Mouse (Mus musculus): ENCODE results near the gene Sdk1.
"Not testable (repeated sequence)": the region's sequence is repeated elsewhere in the genome, so short reads cannot be mapped to it uniquely, and the experiment has no call there.

Gene Sdk1

DNA sequence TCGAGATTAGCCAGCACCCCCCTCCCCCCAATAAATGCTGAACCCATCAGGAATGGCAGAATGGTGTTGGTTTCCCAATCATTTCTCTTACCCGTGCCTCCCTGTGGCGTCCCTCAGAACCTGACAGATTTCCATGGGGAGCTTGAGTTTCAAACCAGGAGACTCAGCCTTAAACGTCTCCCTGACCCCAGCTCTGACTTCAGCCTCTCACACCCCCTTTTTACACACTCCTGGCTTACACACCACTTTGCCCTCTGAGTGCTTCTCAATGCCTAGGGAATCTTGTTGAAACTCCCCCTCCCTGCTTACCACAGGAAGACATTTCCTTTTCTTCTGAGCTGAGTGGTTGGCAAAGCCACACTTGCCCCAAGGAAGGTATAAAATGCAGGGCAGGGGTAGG is 392.0 kb downstream of the Sdk1 start:
- DNase-seq (ENCODE audit: low read depth, low spot score) = no peak

GRCm38 (mm10) chr5:141636406-141636805 is 395.1 kb downstream of the Sdk1 start:
- peak; percentile 11 for DNase-seq (ENCODE audit: low read depth, low spot score)

DNA sequence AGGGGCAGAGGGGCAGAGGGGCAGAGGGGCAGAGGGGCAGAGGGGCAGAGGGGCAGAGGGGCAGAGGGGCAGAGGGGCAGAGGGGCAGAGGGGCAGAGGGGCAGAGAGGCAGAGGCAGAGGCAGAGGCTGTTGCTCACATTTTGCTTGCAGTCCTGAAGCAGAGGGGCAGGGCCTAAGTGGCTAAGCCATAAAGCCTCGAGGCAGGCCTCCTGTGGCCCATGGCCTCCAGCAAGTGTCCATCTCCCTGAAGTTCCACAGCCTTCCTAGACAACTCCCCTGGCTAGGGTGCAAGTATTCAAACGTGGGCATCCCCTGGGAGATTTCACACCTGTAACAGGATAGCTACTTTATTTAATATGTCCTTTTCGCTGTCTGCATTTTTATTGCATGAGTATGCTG is 395.8 kb downstream of the Sdk1 start:
- DNase-seq (ENCODE audit: low read depth, low spot score) = not testable (repeated sequence)

DNA sequence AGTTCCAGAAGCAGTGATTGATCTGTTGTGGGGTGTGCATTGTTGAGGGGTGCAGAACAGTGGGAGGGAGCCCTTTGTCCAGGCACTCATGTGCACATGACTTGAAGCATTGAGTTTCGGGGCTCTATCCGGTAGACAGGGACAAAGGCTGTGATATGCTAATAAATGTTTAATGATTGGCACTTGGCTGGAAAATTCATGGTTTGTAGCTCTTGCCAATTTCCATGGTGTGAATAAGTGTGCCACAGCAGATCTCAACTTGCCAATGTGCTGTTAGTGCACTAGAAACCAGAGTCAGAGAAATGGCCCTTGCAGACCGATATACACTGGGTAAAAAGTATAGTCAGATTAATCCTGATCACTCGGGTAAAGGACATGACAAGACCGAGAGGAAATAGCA is 404.4 kb downstream of the Sdk1 start:
- no peak for DNase-seq (ENCODE audit: low read depth, low spot score)

- no peak for DNase-seq (ENCODE audit: low read depth, low spot score)
Observed at GRCm38 (mm10) chr5:141646621-141647020, 405.3 kb downstream of the Sdk1 start.

DNA sequence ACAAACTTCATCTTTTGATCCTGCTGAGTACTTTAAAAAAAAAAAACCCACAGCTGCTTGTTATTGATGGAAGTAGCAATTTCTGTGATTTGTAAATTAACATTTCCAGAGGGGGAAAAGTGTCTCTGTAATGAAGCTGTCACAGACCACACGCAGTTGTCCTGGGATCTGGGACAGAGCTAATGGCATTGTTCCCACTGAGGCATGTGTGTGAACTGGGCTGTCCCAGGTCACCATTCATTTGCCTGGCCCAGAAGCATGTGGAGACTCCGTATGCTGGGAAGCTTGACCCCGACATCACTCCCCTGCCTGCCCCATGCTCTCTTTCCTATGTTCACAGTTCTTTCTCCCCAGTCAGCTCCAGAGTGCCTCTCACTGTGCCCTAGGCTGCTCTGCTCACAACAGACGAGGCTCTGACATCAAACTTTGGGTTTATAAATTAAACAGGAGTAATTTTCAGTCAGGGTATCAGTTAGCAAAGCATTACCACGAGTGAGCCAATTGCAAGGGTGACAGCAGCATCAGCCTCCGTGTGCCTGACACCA is 408.6 kb downstream of the Sdk1 start:
- no peak for DNase-seq (ENCODE audit: low read depth, low spot score)

DNA sequence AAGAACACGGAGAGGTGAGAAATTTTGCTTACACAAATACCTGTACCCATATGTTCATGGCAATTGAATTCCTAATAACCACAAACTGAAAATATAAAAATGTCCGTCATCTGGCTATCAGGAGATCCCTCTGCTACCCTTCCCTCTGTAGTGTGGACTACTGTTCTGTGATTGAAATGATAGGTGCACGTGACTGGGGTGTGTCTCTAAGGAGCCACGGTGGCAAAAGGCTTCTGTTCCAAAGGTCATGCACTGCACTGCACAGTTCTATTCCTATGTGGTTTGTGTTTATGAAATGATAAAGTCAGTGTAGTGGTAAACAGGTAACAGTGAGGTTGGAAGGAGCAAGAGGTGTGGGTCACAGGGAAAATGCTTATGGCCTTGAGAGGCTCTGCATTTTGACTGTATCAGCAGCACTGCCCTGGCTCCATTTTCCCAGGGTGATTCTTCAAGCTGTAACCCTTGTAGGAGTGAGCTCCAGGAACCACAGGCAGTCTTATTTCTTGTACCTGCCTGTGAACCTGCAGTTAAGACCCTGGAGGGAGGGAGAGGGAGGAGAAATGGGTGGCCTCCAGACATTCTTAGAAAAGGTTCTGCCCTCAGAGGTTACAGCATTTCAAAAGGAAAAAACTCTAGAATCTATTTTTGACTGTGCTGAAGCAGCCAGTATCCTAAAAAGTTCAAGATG is 410.5 kb downstream of the Sdk1 start:
- no peak for DNase-seq (ENCODE audit: low read depth, low spot score)

DNA sequence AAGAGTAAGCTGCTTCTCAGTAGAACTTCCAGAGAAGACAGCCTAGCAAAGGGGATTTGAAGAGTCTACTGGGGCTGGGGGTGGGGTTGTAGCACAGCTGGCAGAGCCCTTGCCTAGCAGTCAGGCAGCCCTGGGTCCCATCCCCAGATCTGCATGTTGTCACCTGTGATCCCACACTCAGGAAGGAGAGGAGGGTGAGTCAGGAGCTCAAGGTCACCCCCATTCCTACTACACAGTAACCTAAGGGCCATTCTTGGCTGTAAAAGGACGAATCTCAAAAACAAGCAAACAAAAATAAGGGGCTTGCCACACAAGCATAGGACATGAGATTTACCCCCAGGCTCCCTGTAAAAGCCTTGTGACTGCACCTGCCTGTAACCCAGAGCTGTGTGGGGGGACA is 435.1 kb downstream of the Sdk1 start:
- no peak for DNase-seq (ENCODE audit: low read depth, low spot score)

DNA sequence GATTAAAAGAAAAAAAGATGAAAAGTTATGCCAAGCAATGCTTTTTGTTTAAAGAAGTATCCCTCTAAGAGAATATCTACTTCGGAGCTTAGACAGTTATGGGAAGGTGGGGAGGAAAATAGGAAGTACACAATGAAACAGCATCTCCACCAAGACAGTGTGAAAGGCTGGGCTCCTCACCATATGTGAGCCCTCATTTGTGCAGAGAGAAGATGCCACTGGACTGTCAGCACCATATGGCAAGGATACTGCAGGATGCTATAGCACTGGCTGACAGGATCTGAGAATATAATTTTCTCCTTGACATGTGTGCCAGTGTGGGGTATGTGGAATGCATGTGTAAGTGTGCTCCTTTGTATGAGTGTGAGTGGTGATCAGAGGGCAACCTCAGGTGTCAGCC is 435.7 kb downstream of the Sdk1 start:
- DNase-seq (ENCODE audit: low read depth, low spot score) = peak; percentile 63

DNA sequence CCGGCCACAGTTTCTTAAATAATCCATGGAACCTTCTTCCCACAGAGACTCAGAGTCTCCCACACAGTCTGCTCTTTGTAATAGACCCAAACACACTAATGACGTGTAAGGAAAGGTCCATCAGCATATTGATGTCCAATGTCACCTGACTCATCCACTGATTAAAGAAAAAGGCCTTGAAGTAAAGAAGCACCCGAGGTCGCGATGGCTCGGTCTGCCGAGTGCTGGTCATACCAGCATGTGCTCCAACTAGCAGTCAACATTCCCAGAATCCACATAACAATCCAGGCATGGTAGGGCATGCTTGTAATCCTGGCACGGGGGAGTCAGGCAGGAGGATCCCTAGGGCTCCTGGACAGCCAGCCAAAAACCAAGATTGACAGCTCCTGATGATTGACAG is 436.6 kb downstream of the Sdk1 start:
- no peak for DNase-seq (ENCODE audit: low read depth, low spot score)

- DNase-seq (ENCODE audit: low read depth, low spot score) = no peak
Observed at GRCm38 (mm10) chr5:141686876-141687420, 445.7 kb downstream of the Sdk1 start.

DNA sequence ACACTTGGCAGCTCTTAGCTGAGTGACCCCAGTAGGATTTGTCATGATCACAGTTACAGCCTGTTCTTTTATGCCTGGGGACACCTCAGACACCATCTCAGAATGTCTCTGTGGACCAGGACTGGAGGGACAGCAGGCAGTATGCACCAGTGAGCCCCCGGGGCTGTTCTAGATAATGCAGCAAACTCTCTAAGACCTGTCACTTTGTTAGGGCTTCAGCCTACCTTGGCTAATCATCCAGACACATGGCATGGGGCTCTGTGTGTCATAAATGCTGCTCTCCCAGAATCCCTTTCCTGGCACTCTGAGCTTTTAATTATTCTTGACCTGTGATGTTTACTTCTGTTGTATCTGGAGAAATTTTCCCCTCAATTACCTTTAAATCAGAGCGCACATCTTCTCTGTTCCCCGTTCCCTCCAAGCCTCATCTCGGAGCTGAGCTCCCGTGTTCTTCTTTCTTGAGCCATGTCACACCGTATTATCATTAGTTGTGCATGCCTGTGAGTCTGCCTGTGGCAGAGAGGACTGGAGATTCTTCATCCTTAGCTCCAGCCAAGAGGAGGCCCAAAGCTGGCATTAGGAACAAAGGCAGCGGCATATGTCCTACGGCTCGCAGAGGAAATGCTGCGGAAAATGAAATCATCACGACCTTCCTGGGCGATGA is 448.3 kb downstream of the Sdk1 start:
- peak; percentile 39 for DNase-seq (ENCODE audit: low read depth, low spot score)

- DNase-seq (ENCODE audit: low read depth, low spot score) = peak; percentile 87
Observed at GRCm38 (mm10) chr5:141691482-141691975, 450.2 kb downstream of the Sdk1 start.

DNA sequence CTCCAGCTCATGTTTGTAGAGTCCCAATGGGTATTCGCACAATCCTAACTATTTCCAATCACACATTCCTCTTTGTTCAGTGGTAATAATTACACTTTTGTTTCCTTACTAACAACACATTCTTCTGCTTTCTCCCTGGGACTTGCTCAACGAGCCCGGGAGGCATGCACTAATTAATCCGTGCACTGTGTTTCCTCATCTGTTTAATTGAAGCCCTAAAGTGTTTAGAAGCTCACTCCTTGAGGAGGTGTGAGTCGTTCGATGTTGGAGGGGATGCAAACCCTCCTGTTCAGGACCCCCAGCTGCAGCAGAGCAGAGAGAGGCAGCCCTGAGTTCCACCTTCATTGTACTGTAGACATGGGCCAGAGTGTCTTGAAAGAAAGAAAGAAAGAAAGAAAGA is 452.4 kb downstream of the Sdk1 start:
- no peak for DNase-seq (ENCODE audit: low read depth, low spot score)

- DNase-seq (ENCODE audit: low read depth, low spot score) = peak; percentile 56
Observed at GRCm38 (mm10) chr5:141694901-141695300, 453.6 kb downstream of the Sdk1 start.

DNA sequence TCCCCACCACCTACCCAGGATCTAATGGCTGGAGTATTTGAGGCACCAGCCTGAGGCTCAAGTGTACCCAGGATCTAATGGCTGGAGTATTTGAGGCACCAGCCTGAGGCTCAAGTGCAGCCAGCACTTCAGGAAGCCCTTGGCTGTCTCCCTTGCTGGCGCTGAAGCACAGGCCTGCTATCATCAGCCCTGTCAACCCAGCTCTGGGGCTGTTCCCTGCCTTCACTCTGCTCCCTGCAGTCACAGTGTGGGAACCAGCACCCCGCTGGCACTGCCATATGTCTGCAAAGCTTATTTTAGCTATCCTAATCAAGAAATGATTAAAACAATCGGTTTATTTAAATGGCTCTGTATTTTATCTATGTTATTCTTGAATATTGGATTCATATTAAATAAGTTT is 457.1 kb downstream of the Sdk1 start:
- peak; percentile 96 for DNase-seq (ENCODE audit: low read depth, low spot score)

GRCm38 (mm10) chr5:141720751-141721150 is 479.5 kb downstream of the Sdk1 start:
- no peak for DNase-seq (ENCODE audit: low read depth, low spot score)

DNA sequence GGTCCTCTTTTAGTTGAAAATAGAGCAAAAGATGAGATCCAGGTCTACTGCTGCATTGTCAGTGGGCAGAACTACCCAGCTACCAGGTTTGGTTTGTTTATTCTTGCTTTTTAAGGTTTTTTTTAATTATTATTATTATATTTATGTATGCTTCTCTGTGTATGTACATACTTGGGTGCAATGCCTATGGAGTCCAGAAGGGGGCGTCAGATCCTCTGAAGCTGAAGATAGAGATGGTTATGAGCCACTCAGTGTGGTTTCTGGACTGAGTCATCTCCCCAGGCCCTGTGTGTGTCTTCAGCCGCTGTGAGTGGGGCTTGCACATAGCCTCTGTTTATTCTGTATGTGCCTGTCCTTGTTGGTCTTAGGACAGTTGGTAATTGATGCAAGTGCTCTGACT is 486.7 kb downstream of the Sdk1 start:
- no peak for DNase-seq (ENCODE audit: low read depth, low spot score)

DNA sequence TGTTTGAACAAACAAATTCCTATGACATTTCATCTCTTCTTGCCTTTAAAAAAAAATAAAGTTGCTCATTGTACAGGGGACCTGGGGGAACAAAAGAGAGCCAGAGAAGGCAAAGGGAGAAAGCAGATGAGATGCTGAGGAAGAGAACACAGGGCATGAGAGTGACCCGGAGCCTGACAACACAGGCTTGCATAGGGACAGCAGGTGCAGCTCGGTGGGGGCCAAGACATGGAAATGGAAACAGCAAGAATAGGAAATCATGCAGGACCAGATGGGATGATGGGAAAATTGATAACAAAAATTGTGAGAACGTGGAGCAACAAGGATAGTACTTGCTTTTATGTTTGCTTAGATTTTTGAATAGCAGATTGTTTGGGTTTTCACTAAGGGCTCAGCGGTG is 488.7 kb downstream of the Sdk1 start:
- no peak for DNase-seq (ENCODE audit: low read depth, low spot score)

DNA sequence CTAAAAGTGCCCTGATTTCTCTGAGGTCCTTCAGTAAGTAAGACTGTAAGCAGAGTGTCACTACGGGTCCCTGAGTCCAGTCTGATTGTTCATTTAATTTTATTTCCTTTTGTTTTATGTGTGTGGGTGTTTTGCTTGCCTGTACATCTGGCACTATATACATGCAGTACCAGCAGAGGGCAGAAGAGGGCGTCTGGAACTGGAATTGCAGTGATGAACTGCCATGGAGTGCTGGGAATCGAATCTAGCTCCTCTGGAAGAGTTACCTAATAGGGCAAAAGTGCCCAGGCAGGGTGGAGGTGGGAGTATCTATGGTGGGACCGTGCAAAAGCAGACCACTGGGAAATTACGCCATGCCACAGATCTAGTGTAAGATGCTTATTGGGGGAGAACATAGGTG is 497.4 kb downstream of the Sdk1 start:
- no peak for DNase-seq (ENCODE audit: low read depth, low spot score)

DNA sequence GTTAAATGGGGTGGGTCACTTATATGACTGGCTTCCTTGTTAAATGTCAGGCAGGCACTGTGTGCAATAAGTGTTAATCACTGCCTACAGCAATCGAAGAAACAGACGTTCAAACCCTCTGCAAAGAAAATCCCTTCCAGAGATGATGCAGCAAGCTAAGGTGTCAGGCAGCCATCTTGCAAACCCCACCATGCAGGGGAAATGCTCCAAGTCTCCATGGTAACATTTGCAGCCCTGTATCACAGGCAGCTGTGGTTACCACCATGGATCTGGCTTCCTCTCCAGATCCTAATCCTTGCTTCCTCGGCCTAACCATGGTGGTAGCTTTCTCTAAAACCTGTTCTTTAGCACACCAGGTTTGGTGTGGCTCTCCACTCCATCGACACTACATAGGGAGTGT is 507.5 kb downstream of the Sdk1 start:
- no peak for DNase-seq (ENCODE audit: low read depth, low spot score)

DNA sequence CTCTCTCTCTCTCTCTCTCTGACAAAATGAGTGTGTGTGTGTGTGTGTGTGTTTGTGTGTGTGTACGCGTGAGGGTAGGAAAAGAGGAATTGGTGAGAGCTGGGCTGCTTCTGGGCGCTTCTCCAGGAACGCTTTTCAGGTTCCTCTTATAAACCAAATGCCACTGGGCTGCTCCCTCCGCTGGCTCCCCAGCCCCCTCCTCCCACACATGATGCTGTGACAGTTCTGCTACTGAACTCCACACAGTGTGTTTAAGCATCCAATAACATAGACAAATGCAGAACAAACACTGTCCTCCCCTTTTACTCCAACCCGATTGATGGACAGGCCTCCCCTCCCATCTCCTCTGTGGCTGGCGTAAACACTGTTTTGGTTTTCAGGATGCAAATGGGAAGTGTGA is 513.0 kb downstream of the Sdk1 start:
- peak; percentile 74 for DNase-seq (ENCODE audit: low read depth, low spot score)

- DNase-seq (ENCODE audit: low read depth, low spot score) = peak; percentile 55
Observed at GRCm38 (mm10) chr5:141758885-141759284, 517.6 kb downstream of the Sdk1 start.
